Mouse (Mus musculus) liver, embryonic 13.5 days (tissue): Measurements from ENCODE around the gene Zyx. TPM values are rescaled to one million over a fixed set of nuclear protein-coding genes. Genes with fewer than 3 reads are reported as not detected.
A peak's percentile ranks its signal among the peaks of the same experiment; 100 is the strongest.

ENCODE experiments used
- ATAC-seq: fragments of 200-750 bp; cut with Nextera tagmentation; 2 replicates; pipeline ENCODE4 v1.8.0; 2017; ENCODE audit warnings: low read depth, mild to moderate bottlenecking, moderate number of reproducible peaks, moderate library complexity
- DNase-seq: peaks from one replicate; pipeline ENCODE4 v3.0.0; 2022
- H3K27ac ChIP-seq: fragments of 300-500 bp; sonication (generic); 2 replicates; pipeline ENCODE4 v1.5.1; 2015; ENCODE audit warnings: moderate library complexity, mild to moderate bottlenecking, inconsistent platforms
- H3K27me3 ChIP-seq: fragments of 300-500 bp; sonication (generic); 2 replicates; pipeline ENCODE4 v1.6.1; 2015; ENCODE audit warnings: mild to moderate bottlenecking, inconsistent platforms
- H3K36me3 ChIP-seq: fragments of 300-500 bp; sonication (generic); 2 replicates; pipeline ENCODE4 v1.6.1; 2015; ENCODE audit warnings: mild to moderate bottlenecking, inconsistent platforms
- H3K4me1 ChIP-seq: fragments of 300-500 bp; sonication (generic); replicated peaks from 2 replicates; pipeline ENCODE4 v1.6.1; 2015; ENCODE audit warnings: inconsistent platforms
- H3K4me2 ChIP-seq: fragments of 300-500 bp; sonication (generic); 2 replicates; pipeline ENCODE4 v1.6.1; 2015; ENCODE audit warnings: inconsistent platforms, mild to moderate bottlenecking, moderate library complexity
- H3K4me3 ChIP-seq: fragments of 300-500 bp; sonication (generic); replicated peaks from 2 replicates; pipeline ENCODE4 v1.5.1; 2015; ENCODE audit warnings: mild to moderate bottlenecking, inconsistent platforms
- H3K9ac ChIP-seq: fragments of 300-500 bp; sonication (generic); 2 replicates; pipeline ENCODE4 v1.6.1; 2015; ENCODE audit warnings: mild to moderate bottlenecking, inconsistent platforms
- H3K9me3 ChIP-seq: fragments of 300-500 bp; sonication (generic); replicated peaks from 2 replicates; pipeline ENCODE4 v1.6.1; 2016; ENCODE audit warnings: inconsistent platforms
- WGBS: fragments of 180-500 bp; shearing (Covaris S2); methylation state at CpG from one replicate; pipeline ENCODE4 v1.1.7; 2015; ENCODE audit not compliant: insufficient replicate concordance; 5-methylcytosine and 5-hydroxymethylcytosine counted together
- polyA plus RNA-seq: library from polyadenylated mRNA; unstranded; fragments of >200 nt; fragmentation: Nextera tagmentation; extraction: Ambion mirVana; gene quantifications from 2 replicates; pipeline ENCODE4 v1.2.1, GENCODE M21; 2015

The Zyx gene
- polyA plus RNA-seq: 36.5 and 39.7 TPM in 2 replicates

DNA sequence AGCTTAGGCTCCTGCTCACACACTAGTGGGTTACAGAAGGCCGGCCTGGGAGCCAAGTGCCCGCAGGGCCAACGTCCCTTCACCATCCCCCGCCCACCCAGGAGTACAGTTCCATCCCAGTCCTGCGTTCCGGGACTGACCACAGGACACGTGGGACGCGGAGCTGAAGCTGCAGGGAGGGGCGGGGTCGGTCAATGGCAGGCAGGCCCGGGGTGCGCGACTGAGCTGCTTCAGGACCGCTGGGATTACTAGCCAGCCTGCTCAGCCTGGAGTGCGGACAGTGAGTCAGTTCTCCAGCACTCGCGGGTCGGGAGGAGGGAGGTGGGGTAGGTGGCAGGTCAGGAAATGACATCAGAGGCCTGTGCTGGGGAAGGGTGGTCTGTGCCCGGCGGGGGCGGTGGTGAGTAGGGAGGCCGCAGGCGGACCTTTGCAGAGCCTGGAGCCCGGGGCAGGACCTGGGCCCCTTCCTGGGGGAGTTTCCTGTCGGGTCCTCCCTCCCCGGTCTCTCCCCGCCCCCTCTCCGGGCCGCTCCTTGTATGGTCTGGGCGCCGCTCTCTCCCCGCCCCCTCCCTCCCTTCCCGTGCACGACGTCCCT lies at the start of gene Zyx:
Gene Zyx, plus strand, starts transcription at position 205 of the 595 bp plus-strand sequence.
- Histone ChIP-seq H3K36me3 (peaks cover 11% of the 10 kb centered on the region; the same call in 1 of the 2 replicates), H3K27me3 (no peaks in the 10 kb centered on the region), H3K9ac (peak within 1 kb of the TSS; percentile 74), H3K4me3 (peak within 1 kb of the TSS; percentile 70), H3K9me3 (no peaks in the 10 kb centered on the region), H3K27ac (peak within 1 kb of the TSS; percentile 85), H3K4me2 (peak within 1 kb of the TSS; percentile 85), H3K4me1 (peaks cover 52% of the 10 kb centered on the region)
- peak; percentile 89 for ATAC-seq
- WGBS: 0% methylated on average over 30 of the region's 36 CpGs
- peak; percentile 76 for DNase-seq

DNA sequence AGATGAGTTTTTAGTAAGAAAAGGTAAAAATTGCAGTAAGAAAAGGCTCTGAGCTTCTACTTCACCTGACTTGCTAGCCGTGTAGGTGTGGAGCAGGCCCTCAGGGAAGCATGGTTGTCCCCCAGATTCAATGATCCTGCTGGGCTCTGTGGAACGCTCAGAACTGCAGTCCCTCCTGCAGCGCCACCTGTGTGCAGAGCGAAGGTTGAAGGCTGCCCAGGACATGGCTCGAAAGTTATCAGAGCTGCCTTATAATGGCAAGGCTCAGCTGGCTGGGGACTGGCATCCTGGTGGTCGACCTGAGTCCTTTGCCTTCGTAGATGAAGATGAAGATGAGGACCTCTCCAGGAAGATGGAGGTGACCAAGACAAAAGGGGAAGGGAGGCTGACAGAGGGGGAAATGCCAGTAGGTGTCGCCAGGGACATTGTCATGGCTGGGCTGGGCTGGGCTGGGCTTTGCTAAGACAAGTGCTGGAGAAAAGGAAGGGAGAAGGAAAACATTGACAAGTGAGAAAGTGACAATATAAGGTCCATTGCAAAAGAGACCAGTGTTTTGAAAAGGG lies 39.5 kb upstream of the Zyx start:
- no peak overlapping the region for H3K4me2 ChIP-seq
- no peak for ATAC-seq
- H3K27ac ChIP-seq: no peak overlapping the region
- H3K36me3 ChIP-seq: no peaks in the 10 kb centered on the region
- no peaks in the 10 kb centered on the region for H3K27me3 ChIP-seq
- DNase-seq: no peak
- WGBS: 37% methylated on average over 8 of the region's 8 CpGs
- H3K4me1 ChIP-seq: no peaks in the 10 kb centered on the region
- no peak overlapping the region for H3K4me3 ChIP-seq
- H3K9me3 ChIP-seq: no peaks in the 10 kb centered on the region
- no peak overlapping the region for H3K9ac ChIP-seq

DNA sequence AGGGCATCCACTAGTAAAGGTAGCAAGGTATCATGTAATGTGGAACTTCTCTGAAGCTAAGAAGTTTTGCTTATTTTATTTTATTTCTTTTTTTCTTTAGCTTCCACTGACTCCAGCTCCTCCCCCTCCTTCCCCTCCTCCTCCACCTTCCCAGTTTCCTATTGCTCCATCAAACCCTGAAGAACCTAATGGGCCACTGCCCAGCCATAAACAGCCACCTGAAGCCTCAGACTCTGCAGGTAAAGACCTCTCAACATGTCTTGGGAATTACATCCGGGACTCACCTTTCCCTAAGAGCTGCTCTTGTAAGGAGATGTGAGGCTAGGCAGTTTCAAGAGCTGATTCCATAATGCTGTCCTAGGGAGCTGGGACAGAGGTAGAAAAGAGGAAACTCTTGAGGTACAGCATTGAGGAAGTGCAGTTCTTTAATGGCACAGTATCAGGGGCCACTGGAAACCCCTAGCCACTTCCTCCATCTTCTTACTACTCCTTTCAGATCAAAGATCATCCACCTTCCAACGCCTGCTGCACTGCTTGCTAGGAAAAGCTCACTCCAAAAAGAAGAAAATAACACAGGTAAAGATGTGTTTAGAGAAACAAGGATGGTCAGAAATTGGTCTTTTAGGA lies 38.9 kb upstream of the Zyx start:
- no peaks in the 10 kb centered on the region for H3K36me3 ChIP-seq
- no peak overlapping the region for H3K27ac ChIP-seq
- no peak overlapping the region for H3K4me2 ChIP-seq
- no peak for DNase-seq
- WGBS: 41% methylated on average over 2 of the region's 2 CpGs
- no peaks in the 10 kb centered on the region for H3K27me3 ChIP-seq
- H3K9me3 ChIP-seq: no peaks in the 10 kb centered on the region
- no peak overlapping the region for H3K9ac ChIP-seq
- H3K4me1 ChIP-seq: no peaks in the 10 kb centered on the region
- no peak overlapping the region for H3K4me3 ChIP-seq
- no peak for ATAC-seq

DNA sequence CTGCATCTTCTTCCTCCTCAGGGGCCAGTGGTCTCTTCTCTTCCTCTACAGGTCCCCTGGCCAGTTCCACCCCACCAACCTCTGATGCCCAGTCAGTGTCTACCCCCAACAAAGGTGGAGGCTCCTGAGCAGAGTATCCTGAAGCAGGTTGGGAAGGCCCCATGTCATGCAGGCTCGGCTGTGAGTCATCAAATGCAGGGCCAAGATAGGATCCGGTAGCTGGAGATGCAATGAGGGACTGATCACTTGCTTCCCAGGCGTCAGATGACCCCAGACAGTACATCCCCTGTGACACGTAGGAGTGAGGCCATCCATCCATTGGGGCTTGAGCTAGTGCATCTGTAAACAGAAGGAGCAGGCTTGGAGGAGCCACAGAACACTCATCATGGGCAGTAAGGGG lies 31.1 kb upstream of the Zyx start:
- 59% methylated on average over 4 of the region's 4 CpGs for WGBS
- peaks cover 41% of the 10 kb centered on the region for H3K27me3 ChIP-seq
- H3K36me3 ChIP-seq: no peaks in the 10 kb centered on the region
- DNase-seq (no peak), ATAC-seq (no peak)
- H3K4me1 ChIP-seq: no peaks in the 10 kb centered on the region
- H3K4me2 ChIP-seq: no peak overlapping the region
- no peak overlapping the region for H3K9ac ChIP-seq
- no peak overlapping the region for H3K27ac ChIP-seq
- H3K4me3 ChIP-seq: no peak overlapping the region
- no peaks in the 10 kb centered on the region for H3K9me3 ChIP-seq

DNA sequence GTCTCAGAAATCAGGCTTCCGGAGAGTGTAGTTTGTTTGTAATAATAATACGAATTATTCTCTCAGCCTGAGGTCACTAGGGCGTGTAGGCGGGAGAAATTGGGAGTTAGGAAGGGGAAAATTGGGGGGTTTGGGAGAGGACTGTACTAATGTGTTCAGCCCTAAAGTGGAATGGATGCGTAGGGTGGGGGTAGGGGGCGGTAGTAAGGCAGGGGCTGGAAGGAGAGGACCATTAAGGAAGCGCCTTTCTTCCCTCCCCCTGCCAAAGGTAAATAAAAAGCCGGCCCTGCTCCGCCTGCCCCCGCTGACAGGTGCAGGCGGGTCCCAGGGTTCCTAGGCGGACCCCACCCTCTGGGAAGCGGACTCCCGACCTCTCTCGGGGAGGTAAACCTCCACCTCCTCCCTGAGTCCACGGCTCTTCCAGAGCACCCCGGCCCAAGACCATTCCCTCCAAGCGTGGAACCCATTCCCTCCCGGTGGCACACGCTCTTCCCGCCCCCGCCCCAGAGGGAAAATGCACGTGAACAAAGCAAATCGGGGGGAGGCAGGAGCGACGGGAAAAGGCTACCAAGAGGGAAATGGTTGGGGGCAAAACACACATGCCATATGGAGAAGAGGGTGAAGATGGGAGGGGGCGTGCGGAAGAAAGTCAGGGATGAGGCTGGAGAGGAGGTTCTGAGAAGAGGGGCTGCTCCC lies 25.9 kb upstream of the Zyx start:
- Histone ChIP-seq H3K4me3 (peak overlapping the region; percentile 52), H3K4me1 (peaks cover 29% of the 10 kb centered on the region), H3K4me2 (peak overlapping the region; percentile 69), H3K27ac (no peak overlapping the region), H3K9me3 (no peaks in the 10 kb centered on the region), H3K36me3 (no peaks in the 10 kb centered on the region), H3K27me3 (peaks cover 64% of the 10 kb centered on the region), H3K9ac (no peak overlapping the region)
- no peak for ATAC-seq
- 4% methylated on average over 28 of the region's 28 CpGs for WGBS
- no peak for DNase-seq

DNA sequence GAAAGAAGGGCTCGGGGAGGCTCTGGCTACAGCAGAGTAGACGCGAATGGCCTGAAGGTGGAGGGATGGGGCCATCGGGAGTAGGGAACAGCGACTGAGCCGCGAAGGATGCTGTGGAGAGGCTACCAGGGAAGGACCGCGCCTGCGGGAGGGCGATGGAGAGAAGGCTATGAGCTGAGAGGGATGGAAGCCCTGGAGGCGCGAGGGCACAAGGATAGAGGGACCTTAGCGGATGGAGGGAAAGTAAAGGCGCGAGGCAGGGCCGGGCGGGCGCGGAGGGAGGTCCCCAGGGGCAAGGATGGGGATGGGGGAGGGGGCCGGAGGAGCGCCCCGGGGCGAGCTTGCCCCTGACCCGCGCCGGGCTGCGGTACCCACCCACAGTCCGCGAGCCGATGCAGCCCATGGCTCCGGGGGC lies 25.4 kb upstream of the Zyx start:
- Histone ChIP-seq H3K36me3 (no peaks in the 10 kb centered on the region), H3K27me3 (peaks cover 64% of the 10 kb centered on the region), H3K9me3 (no peaks in the 10 kb centered on the region), H3K4me1 (peaks cover 34% of the 10 kb centered on the region), H3K27ac (no peak overlapping the region), H3K4me2 (peak overlapping the region; percentile 69), H3K9ac (no peak overlapping the region), H3K4me3 (peak overlapping the region; percentile 52)
- no peak for DNase-seq
- ATAC-seq: no peak
- 2% methylated on average over 20 of the region's 32 CpGs for WGBS

DNA sequence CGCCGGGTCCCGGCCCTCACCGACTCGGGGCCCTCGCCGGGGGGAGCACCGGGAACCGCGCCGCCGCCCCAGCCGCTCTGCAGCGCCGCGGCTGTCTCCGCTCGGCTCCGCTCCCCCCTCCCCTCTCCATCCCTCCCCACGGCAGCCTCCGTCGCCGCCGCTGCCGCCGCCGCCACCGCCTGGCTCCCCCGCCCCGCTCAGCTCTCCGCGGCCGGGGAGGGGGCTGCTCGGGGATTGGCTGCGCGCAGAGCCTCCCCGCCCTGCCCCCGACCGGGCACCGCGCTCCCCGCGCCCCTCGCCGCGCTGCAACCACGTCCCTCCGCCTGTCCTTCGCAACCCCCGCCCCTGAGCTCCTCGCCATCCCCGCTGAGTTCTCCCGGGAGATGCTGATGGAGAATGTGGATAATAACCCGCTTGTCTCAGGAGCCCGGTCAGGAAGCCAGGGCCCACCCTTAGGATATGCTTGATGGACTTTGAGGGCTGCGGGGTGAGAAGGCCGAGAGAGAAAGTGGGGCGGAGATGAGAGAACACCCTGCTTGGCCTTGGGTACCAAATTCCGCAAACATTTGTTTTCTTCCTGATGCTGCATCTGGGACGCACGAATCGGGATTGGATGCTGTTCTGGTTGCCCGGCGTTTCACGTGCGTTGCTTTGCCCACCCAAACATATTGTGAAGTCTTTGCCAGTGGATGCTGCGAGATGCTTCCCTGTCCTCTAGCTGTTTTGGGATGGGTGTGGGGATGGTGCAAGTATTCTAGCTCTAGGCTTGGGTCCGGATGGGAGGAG lies 24.8 kb upstream of the Zyx start, which contains the start of gene Fam131b:
Gene Fam131b, minus strand, starts transcription at position 162 of the 786 bp plus-strand sequence.
- H3K9me3 ChIP-seq: no peaks in the 10 kb centered on the region
- no peak for ATAC-seq
- peak within 1 kb of the TSS; percentile 69 for H3K4me2 ChIP-seq
- H3K4me1 ChIP-seq: peaks cover 34% of the 10 kb centered on the region
- no peak for DNase-seq
- peak within 1 kb of the TSS; percentile 52 for H3K4me3 ChIP-seq
- no peak within 1 kb of the TSS for H3K27ac ChIP-seq
- no peak within 1 kb of the TSS for H3K9ac ChIP-seq
- H3K36me3 ChIP-seq: no peaks in the 10 kb centered on the region
- 1% methylated on average over 36 of the region's 68 CpGs for WGBS
- peaks cover 61% of the 10 kb centered on the region for H3K27me3 ChIP-seq

DNA sequence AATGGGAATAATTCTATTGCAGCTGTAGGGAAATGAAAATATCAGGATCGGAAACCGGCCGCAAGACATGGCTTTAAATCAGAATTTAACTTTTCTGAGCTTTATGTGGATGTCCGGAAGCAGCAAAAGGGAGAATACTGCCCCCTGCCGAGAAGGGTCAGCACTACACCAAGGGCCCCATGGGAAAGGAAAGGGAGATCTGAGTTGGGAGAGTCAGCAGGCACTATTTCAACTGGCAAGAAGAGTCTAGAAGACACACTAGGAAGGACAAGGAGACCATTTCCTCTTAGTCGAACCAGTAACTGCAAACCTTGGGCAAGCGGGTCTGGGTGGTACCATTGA lies 24.2 kb upstream of the Zyx start:
- Histone ChIP-seq H3K9ac (no peak overlapping the region), H3K4me1 (peaks cover 34% of the 10 kb centered on the region), H3K27ac (no peak overlapping the region), H3K9me3 (no peaks in the 10 kb centered on the region), H3K36me3 (no peaks in the 10 kb centered on the region), H3K4me3 (0 out of 2 replicates have a peak overlapping the region, but pooled peaks have one; percentile 52), H3K4me2 (peak overlapping the region; percentile 69), H3K27me3 (peaks cover 55% of the 10 kb centered on the region)
- no peak for ATAC-seq
- peak; percentile 42 for DNase-seq
- 9% methylated on average over 7 of the region's 7 CpGs for WGBS

DNA sequence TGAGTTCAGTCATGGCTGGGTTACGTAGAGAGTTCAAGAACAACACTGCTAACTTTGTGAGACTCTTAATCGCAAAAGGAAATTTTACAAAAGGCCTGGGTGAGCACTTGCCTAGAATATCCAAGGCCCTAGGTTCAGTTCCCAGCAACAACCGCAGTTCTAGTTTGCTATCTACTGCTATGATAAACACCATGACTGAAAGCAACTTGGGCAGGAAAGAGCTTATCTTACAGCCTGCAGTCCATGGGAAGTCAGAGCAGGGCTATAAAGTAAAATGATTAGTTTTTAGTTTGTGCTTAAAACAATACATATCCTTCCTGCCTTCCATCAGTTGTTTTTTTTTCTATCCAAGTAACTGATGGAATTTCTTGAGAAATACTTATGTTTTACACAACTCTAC lies 22.9 kb upstream of the Zyx start:
- ATAC-seq (peak; percentile 53; the same call in 1 of the 2 replicates), DNase-seq (no peak)
- peaks cover 34% of the 10 kb centered on the region for H3K4me1 ChIP-seq
- no peak overlapping the region for H3K27ac ChIP-seq
- 42% methylated on average over 3 of the region's 3 CpGs for WGBS
- H3K27me3 ChIP-seq: peaks cover 45% of the 10 kb centered on the region
- no peaks in the 10 kb centered on the region for H3K9me3 ChIP-seq
- H3K4me3 ChIP-seq: no peak overlapping the region
- H3K9ac ChIP-seq: no peak overlapping the region
- no peak overlapping the region for H3K4me2 ChIP-seq
- no peaks in the 10 kb centered on the region for H3K36me3 ChIP-seq

DNA sequence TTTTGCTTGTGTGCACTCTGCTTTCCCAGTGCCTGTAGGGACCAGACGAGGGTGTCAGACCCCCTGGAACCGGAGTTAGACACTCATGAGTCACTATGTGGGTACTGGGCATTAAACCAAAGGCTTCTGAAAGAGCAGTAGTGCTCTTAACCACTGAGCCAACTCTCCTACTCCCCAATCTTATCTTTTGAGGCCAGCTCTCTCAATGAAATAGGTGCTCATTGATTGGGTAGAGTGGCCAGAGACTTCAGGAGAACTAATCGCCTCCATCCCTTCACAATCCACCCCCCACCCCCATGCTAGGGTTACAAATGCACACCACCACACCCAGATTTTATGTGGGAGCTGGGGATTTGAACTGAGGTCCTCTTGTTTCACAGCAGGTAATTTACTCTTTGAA lies 20.7 kb upstream of the Zyx start:
- peak; percentile 48 for ATAC-seq
- 25% methylated on average over 3 of the region's 3 CpGs for WGBS
- Histone ChIP-seq H3K36me3 (no peaks in the 10 kb centered on the region), H3K4me3 (no peak overlapping the region), H3K4me1 (peaks cover 30% of the 10 kb centered on the region), H3K27ac (no peak overlapping the region), H3K4me2 (no peak overlapping the region), H3K27me3 (peaks cover 22% of the 10 kb centered on the region), H3K9ac (no peak overlapping the region), H3K9me3 (no peaks in the 10 kb centered on the region)
- no peak for DNase-seq

DNA sequence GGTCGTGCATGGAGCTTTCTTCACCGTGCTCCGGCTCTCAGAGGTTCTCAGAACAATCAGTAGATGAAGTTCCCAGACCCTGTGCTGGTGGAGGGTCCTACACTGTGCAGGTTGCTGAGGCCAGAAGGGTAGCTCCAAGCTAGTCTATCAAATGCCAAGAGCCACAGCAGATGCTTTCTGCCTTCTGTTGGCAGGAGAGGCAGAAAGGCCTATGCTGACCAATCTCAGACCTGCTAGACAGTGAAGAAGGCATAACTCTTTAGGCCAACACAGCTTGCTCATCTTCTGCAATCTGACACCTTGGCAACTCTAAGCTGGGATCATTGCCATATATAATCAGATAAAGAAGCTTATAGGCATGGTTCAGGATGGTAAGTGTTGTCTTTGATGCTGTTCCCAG lies 19.2 kb upstream of the Zyx start:
- no peak for ATAC-seq
- Histone ChIP-seq H3K27ac (no peak overlapping the region), H3K27me3 (peaks cover 8% of the 10 kb centered on the region), H3K36me3 (no peaks in the 10 kb centered on the region), H3K4me1 (peaks cover 15% of the 10 kb centered on the region), H3K9me3 (no peaks in the 10 kb centered on the region), H3K4me3 (no peak overlapping the region), H3K9ac (no peak overlapping the region), H3K4me2 (no peak overlapping the region)
- WGBS: 61% methylated on average over 3 of the region's 3 CpGs
- no peak for DNase-seq
